Mouse (Mus musculus): ENCODE measurements around the gene Sectm1a.
"Not testable (repeated sequence)": the region's sequence is repeated elsewhere in the genome, so short reads cannot be mapped to it uniquely, and the experiment has no call there.

Gene Sectm1a

DNA sequence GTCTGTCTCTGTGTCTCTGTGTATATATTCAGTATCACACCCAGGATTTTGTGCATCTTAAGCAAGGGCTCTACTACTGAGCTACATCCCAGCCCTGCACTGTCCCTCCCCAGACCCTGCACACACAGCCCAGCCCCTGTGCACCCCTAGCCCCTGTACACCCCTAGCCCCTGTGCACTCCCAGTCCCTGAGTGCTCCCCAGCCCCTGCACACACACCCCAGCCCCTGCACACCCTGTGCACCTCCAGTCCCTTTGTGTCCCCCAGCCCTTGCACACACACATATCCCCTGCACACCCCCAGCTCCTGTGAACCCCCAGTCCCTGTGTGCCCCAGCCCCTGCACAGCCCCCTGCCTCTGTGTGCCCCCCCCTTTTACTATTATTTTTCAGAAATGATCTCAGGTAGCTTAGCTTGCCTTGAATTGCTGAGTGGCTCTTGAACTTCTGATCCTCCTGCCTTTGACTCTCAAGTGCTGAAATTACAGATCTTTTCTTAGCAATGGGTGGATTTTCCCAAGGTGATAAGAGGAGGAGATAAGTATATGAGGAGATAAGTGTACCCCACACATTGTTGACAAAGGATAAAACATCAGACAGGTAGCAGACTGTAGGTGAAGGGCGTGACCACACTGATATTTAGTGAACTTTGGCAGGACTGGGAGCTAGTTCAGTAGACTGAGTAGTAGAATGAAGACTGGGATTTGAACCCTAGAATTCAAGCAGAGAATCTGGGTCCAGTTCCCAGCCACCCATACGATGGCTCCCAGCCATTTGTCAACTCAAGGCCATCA is 8.9 kb upstream of the Sectm1a start:
- no peak for DNase-seq (ENCODE audit: low spot score)

DNA sequence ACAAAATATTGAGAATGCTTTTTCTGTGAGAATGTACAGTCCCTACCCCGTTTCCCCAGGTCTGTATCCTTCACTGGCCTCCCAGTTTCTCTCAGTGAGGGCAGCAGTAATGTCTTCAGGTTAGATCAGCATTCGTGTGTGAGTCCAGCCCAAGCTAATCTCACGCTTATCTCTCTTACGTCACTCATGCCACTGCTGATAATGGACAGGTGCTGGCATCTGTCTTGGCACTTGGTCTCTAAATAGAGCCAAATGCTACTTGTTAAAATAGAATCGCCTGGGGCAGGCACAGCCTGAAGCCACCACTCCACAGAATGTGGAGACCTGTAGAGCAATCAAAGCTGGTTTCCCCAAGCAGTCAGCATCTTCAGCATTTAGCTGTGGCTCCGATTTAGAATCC is 8.0 kb upstream of the Sectm1a start:
- no peak for DNase-seq (ENCODE audit: low spot score)

DNA sequence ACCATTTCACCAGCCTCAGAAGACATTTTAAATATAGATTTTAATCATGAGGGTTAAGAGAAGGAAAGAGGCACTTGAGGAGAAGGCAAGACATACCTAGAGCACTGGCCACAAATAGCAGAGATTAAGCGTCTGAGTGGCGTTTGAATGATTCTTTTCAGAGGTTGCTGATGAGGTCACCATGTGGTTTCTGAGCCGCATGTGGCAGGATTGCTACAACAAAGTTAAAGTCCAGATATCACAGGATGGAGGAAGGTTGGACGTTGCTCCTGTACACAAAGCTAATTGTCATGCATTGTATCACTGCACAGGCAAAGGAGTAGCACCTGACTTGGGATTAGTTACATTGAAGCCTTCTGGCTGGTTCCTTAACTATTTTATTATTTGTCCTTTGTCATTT is 5.3 kb upstream of the Sectm1a start:
- DNase-seq (ENCODE audit: low spot score) = no peak

DNA sequence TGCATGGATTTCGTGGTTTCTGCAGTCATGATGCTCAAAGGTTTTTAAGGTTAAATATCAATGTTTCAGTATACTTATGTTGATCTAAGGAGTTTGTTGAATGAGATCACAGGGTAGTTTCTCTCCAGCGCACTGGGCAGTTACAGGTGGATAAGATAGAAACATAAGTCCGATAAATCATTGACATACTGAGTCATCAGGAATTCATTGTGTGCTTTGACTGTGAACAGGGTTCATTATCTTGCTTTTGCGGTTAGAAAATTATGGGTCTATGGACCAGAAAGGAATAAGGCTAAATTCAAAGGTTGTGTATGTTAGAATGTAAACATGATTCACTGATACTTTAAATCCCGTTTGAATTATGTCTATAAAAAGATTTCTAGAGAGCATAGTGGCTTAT is 4.2 kb upstream of the Sectm1a start:
- DNase-seq (ENCODE audit: low spot score) = no peak

DNA sequence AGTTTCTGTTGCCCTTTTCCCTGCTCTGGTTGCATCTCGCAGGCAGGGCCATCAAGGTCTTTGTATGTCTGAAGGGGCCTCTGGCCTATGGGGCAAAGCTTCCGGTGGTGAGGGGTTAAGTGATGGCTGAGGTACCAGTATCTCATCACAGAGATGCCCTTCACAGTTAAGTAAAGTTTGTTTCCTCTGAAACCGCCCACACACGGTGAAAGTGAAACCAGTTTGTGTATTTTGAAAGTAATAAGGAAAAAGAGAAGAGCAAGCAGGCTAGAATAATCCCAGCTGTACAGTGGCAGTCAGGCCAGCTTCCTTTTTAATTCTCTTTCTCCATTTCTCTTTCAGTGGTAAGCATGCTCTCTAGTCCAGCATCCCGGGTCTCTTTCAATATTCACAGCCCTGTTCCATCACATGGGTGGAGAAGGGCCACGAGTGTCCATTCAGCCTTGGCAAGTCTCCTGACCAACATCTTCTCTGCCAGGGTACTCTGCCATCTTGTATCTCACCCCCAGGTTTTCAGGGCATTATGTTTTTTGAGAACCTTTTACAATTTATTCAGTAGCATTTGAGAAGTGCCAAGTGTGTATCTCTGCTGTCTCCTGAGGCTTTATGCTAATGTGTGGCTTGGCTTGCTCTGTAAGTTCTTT is 2.0 kb upstream of the Sectm1a start:
- no peak for DNase-seq (ENCODE audit: low spot score)

DNA sequence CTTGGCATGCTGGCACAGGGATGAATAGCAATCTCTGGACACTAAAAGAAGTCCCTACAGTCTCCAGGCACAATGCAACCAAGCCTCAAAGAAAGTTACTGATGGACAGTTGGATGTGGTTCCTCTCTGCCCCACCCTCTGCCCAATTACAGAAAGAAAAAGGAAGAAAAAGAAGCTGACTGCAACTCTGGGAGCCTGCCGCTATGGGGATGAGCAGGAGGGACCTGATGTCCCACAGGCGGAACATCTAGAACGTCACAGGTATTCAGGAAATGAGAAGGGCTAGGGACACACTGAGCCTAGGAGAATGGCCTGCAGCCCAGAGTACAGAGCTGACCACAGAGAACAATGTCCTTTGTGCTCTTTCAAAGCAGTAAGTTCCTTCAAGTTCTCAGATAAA is 1.2 kb upstream of the Sectm1a start:
- DNase-seq (ENCODE audit: low spot score) = no peak

DNA sequence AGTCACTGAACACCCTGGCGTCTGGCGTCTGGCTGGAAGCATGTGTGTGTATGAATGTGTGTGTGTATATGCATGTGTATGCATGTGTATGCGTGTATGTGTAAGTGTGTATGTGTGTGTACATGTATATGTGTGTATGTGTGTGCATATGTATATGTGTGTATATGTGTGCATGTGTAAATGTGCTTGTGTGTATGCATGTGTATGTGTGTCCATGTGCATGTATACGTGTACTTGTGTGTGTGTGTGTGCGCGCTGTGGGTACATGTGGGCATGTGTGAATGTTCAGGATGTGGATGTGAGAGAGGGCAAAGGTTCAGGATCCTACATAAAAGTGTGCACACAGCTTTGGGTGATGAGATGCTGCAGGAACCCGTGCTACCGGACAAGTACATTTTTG is 690 bp downstream of the Sectm1a start:
- DNase-seq (ENCODE audit: low spot score) = no peak

DNA sequence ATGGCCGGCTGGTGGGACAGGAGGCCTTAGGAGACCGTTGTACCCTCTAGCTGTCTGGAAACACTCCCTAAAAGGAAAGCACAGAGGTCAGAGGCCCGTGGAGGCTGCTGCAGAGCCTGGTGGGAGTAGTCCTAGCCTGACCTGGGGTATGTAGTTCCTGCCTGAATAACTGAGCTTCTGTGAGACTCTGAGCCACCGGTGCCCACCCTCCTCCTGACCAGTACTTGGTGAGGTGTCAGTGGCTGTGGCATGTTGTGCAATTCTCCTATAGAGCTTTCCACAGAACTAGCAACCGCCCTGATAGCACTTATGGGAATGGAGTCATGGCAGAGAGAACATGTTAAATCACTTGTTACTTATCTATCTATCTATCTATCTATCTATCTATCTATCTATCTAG is 5.4 kb downstream of the Sectm1a start:
- no peak for DNase-seq (ENCODE audit: low spot score)

DNA sequence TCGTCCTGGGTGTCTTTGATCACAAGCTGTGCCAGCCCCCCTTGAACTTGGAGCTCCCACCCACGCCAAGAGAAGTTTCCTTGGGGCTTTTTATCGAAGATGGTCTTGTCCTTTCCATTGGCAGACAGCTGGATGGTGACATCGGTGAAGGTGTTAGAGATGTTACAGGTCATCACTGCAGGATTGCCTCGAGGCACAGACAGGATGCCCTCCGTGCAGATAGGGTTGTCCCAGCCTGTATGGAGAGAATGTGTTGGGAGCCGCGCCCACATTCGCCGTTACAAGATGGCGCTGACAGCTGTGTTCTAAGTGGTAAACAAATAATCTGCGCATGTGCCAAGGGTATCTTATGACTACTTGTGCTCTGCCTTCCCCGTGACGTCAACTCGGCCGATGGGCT is 11.4 kb downstream of the Sectm1a start:
- DNase-seq (ENCODE audit: low spot score) = not testable (repeated sequence)

DNA sequence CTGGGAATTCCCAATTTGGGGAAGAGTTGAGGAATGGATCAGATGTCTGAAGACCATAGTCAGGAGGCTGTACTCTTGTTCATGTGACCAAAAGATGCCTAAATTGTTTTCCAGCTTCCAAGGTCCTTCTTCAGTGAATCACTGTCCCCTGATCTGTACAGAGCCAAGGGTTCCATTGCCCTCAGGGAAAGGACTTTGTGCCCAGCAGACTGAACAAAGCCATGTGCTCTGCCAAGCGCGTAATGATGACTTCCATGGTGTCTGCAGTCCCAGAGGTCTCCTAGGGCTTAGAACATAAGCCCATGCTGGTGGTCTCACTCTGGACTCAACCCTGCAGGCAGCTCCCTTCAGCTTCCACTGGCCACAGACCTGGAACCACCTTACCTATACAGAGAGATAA is 13.1 kb downstream of the Sectm1a start:
- DNase-seq (ENCODE audit: low spot score) = no peak

DNA sequence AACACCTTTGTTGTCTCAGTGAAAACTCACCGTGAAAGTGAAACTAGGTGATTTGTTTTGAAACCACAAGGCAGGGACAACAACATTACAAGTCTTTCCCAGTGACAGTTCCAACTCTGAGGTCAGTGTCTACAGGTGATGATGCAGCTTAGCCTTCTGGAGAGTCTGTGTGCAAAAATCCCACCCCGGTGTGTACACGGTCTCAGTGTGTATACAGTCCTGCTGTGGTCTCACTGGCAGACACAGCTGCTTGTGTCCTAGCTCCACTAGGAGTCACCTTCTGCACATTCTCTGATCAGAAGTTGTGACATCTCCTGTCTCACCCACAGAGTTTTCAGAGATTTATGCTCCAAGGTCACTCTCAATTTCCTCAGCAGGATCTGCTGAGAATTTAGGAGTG is 16.8 kb downstream of the Sectm1a start:
- DNase-seq (ENCODE audit: low spot score) = no peak

DNA sequence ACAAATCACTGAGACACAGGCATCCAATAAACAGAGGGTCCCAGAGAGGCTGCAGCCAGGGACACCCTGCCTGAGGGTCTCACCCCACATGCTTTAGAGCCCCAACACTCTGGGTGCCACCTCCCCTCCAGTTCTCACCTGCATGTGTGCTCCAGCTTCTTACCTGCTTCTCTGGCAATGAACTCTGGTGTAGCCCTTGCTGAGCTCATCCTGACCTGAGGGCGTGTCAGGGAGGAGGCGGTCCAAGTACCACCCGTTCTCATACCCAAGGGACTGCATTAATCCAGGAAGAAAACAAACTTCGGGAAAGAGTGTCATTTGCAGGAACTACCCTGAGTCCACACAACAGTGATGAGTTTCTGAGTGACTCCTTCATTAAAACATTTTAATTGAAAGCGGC is 17.6 kb downstream of the Sectm1a start, which contains the start of gene Sectm1b:
Gene Sectm1b (minus strand): TSS at position 191 of the 400 bp plus-strand sequence.
- DNase-seq (ENCODE audit: low spot score) = no peak

DNA sequence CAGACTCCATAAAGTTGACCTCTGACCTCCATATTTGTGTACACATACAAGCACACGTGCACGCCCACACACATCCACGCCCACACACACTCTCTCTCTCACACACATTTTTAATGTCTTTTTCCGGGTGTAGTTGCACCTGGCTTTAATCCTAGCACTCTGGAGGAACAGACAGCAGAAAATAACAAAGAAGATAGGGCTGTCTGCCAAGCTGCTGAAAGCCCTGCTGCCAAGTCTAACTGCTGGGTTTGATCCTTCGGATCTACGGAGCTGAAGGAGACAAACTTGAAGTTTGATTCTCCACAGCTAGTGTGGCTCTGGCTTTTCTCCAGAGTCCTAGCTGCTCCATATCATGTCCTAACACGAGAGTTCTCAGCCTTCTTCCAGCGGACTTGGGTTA is 19.4 kb downstream of the Sectm1a start:
- DNase-seq (ENCODE audit: low spot score) = no peak

DNA sequence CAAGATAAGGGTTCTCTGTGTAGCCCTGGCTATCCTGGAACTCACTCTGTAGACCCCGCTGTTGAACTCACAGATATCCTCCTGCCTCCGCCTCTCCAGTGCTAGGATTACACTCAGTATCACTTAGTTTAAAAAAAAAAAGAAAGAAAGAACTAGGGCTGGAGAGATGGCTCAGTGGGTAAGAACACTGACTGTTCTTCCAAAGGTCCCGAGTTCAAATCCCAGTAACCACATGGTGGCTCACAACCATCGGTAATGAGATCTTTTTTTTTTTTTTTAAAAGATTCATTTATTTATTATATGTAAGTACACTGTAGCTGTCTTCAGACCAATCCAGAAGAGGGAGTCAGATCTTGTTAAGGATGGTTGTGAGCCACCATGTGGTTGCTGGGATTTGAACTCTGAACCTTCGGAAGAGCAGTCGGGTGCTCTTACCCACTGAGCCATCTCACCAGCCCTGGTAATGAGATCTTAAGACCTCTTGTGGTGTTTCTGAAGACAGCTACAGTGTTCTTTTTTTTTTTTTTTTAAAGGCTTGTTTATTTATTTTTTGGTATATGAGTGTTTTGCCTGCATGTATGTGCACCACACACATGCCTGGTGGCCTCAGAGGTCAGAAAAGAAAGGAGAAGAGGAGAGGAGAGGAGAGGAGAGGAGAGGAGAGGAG is 20.5 kb downstream of the Sectm1a start:
- DNase-seq (ENCODE audit: low spot score) = not testable (repeated sequence)

DNA sequence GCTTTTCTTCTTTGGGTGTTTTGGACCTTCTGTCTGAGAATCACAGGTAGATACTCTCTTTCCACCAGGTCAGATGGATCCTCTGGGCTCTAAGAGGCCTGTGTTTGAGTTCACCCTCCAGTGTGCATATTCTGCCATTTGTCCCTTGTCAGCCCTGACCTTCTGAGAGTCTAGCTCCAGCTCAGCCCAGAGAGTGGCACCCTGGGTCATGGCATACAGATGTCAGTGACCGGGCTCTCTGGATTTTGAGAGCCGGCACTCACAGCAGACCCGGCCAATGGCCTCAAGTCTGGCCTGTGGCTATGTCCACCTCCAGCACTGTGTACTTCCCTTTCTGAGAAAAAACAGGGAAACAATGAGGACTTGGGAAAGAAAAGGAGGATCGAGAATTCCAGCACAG is 21.5 kb downstream of the Sectm1a start:
- DNase-seq (ENCODE audit: low spot score) = no peak

DNA sequence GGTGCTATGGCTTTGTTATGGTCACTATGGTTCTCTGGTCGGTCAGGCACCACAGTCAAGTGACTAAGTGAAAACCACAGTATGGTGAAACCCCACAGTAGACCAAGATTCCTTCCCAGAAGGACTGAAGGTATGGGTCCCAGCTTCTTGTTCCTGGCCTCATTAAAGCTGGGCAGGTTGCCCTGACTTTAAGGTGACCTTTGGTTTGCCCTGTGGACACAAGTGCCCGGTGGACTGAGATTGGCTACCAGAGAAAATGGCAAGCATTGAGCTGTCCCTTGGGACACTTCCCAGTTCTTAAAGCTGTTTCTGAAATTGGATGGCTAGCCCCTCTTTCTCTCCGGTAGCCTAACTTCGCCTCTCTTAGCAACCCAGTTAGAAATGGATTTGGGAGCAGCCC is 22.1 kb downstream of the Sectm1a start:
- DNase-seq (ENCODE audit: low spot score) = no peak

DNA sequence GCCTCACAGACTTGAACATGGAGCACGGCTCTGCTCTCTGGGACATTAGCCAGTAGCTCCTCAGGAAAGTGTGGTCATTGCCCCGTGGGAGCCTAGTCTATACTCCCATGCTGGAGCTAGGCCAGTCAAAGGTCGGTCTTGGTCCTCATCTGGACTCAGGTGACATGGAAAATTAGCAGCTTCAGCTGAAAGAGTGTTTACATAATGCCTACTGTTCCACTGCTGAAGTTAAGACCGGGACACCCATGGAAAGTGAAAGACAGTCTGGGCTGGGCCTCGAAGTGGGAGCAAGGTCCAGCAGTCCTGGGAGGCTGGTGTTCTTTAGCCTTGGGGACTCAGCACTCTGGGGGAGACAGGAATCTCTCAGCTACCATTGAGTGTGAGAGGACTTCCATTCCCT is 22.9 kb downstream of the Sectm1a start:
- DNase-seq (ENCODE audit: low spot score) = no peak

DNA sequence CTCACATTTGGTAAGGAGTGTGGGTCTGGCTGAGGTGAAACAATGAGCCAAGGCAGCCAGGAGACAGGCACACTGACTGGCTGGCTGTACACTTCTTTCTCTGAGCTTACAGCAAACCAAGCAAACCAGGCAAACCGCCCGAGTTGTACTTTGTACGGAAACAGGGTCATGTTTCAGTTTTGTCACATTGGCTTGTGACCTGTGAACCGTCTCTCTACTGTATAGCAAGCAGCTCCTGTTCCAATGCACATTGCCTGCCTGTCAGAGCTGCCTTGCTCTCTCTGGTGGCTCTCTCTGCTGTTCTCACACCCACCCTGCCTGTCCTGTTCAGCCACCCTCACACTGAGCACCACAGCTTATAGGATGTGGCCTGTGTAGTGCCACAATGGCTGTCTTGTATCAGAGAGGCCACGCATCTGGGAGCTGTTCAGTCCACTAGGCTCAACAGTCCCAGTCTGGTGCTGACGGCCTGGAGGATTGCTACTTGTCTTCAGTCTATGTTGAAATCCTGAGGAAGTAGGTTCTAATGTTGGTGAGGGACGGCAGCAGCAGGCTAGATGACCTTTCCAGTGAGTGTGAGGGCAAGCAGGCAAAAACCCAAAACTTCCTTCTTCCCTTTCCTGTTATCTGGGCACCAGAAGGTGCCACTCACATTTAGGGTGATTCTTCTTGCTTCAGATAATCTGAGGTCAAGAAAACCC is 24.3 kb downstream of the Sectm1a start:
- DNase-seq (ENCODE audit: low spot score) = no peak

DNA sequence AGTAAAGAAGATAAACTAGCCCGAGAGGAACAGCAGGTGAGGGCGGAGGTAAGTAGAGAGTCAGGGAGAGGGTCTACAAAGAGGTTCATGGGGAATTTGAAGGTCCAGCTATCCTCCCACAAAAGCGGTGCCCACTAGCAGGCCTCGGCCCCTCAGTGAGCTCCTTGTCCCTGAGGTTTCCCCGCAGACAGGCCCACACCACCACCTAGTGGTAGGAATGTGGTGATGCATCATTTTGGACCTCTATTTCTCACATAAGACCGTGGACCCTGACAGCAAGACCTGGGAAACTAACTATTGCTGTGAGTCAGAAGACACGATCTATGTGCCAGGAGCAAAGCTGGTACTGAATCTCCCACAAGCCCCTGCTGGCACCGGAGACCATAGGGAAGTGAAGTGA is 27.5 kb downstream of the Sectm1a start:
- DNase-seq (ENCODE audit: low spot score) = peak; percentile 59

DNA sequence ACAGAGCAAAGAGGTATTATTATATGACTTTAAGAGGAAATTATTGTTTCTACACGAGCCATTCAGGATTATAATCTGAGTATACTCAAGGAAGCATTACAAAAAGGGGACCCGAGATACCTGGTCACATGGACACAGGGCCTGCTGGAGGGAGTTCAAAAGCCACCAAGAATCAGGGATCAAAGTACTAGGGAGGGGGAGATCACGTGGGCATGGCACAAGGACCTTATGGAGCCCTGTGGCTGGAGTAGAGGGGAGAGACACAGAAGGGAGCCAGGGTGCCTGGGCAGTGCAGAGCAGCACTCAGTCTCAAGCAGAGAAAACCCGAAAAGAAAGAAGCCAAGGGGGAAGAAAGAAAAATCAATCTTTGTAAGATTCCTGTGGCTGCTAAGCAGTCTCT is 28.6 kb downstream of the Sectm1a start:
- DNase-seq (ENCODE audit: low spot score) = no peak

DNA sequence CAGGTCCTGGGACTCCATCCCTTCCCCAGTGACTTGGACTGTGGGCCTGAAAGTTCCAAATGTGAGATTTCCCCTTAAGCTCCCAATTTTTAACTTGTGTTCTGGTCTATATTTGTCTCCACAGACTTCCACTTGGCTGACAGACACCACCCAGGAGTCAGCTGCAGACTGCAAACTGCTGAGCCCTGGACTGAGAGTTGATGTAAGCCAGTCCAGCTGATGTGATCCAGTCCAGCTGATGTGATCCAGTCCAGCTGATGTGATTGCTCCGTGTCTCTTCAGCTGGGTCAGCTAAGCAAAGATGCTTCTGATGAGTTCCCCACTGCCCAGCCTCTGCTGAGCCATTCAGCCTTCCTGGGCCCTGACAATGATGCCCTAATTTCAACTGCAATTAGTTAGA is 29.2 kb downstream of the Sectm1a start:
- DNase-seq (ENCODE audit: low spot score) = no peak

DNA sequence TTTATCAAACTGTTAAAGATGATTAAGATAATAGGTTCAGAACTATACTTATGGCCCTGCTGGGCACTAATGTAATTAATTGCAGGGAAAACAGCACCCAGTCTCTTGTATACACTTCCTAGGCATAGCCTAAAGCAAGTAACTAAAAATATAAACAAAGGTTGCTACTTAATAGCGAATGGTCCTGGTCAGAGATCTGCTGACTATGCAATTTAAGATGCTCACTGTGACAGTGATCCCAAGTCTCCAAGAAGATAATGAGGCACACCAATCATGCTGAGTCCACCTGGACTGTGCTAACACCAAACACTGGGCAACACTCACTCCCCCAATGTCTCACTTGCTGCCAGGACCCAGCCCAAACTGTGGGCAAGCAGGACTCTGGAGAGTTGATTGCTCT is 31.2 kb downstream of the Sectm1a start:
- no peak for DNase-seq (ENCODE audit: low spot score)
